Mouse (Mus musculus) testis, adult 2 months (tissue): ENCODE results near the gene Wdr91.

Experiments
- CTCF ChIP-seq: fragments of 200-500 bp; IDR thresholded peaks from 2 replicates; pipeline ENCODE4 v1.5.1; 2012; ENCODE audit warnings: low read depth, mild to moderate bottlenecking, inconsistent platforms, low read length, moderate library complexity; ENCODE audit not compliant: control insufficient read depth, insufficient read depth, insufficient replicate concordance
- POLR2A ChIP-seq: fragments of 200-500 bp; IDR thresholded peaks from 2 replicates; pipeline ENCODE4 v1.6.1; 2012; ENCODE audit warnings: low read depth, mild to moderate bottlenecking, inconsistent platforms, low read length, moderate library complexity; ENCODE audit not compliant: control insufficient read depth

DNA sequence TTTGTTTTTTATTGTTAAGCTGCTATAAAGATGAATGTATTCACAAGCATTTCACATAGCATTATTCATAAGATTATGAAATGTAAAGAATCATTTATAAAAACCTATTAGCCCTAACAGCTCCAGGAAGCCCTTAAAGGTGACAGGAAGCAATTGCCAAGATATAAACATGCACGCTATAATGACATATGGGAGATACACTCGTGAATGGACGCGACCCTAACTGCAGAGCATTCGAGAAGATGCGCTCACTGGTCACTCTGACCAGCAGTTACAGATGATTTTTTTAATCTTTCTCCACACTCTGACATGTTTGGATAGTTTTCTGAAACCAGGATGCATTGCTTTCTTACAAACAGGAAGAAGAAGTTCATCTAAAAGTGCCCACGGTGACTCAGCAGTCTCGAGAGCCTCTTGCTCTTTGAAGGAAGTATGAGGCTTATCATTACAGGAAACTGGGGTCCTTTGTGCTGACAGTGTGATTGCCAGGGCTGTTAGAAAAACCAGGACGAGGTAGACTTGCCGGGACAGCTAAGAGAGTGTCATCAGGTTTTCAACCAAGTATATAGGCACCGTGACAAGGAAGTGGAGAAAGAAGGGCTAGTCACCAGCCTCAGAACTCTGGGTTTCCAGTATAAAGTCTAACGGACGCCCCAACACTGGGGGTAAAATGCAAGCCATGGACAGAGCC lies 41.3 kb downstream of the Wdr91 start:
- TF ChIP-seq CTCF: no peak
- TF ChIP-seq POLR2A: no peak
